Mouse (Mus musculus) cerebellum, postnatal 25 days (tissue): ENCODE measurements around the gene Gse1.

Source experiments
- DNase-seq, 2 experiments: peaks; one replicate each; pipeline ENCODE4 v3.0.0; 2021; ENCODE audit warnings: mixed read lengths in 2 of 2

Gene Gse1

DNA sequence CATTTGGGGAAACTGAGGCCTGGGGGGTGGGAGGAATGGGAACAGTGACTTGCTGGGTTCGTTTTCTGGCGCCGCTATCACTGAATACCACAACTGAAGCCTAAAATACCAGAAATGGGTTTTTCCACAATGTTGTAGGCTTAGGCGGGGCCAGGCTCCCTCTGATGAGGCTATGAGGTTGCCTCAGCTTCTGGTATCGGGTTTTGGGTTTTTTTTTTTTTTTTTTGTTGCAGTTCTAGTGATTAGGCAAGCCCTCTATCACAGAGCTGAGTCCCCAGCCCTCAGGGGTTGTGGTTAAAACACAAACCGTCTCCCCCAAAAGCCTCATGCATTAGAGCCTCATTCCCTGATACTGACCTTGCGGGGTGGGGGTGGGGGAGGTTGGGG lies 149.5 kb downstream of the Gse1 start:
- no peak for DNase-seq

DNA sequence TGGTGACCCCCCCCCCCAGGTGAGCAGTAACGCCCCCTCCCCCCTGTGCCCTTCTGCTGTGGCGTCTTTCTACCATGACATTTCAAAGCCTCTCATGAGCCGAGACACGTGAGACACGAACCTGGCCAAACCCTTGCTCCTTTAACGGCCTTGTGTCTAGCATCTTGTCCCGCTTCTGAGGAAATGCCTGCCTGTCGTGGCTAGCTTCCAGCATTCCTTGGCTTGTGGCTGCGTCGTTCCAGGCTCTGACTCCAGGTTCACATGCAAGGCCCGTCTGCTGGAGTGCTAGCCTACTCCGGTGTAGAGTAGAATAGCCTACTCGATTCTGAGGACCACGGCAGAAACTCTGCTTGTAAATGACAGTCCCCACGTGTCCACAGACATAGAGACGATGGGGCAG lies 150.1 kb downstream of the Gse1 start:
- DNase-seq, result peak; percentile 83 to 91

DNA sequence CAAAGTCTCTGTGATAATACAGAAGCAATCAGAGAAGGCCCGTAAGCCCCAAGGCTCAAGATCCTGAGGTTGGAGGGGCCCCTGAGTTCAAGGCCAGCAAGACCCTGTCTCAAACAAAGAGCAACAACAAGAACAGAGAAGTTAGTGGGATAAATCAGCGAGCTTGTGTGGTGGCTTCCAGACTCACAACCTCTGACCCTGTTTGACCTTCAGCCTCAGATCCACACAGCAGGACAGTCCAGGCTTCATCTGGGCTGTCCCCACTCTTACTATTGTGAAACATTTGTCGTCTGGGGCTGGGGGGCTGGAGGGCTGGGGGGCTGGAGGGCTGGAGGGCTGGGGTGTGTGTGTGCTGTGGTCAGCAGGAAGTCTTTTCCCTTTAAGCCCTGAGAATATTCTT lies 150.8 kb downstream of the Gse1 start:
- DNase-seq, result no peak

DNA sequence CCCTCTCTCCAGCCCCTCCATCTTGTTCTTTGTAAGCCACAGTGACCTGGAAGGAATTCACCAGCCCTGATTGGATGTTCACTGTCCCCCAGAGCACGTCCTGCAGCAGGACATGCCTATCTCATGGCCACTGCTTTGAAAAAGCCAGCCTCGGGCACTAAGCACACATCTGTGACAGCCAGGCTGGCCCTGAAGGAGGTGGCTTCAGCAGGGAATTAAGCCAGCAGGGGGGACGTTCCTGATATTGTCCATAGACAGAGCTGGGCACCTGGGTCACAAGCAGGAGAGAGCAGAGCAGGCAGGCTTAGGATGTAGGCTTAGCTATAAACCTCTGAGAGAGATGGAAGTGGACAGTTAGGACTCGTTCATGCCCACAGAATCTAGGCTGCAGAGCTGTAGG lies 153.6 kb downstream of the Gse1 start:
- DNase-seq, result peak in 1 of 2 experiments; percentile 58

DNA sequence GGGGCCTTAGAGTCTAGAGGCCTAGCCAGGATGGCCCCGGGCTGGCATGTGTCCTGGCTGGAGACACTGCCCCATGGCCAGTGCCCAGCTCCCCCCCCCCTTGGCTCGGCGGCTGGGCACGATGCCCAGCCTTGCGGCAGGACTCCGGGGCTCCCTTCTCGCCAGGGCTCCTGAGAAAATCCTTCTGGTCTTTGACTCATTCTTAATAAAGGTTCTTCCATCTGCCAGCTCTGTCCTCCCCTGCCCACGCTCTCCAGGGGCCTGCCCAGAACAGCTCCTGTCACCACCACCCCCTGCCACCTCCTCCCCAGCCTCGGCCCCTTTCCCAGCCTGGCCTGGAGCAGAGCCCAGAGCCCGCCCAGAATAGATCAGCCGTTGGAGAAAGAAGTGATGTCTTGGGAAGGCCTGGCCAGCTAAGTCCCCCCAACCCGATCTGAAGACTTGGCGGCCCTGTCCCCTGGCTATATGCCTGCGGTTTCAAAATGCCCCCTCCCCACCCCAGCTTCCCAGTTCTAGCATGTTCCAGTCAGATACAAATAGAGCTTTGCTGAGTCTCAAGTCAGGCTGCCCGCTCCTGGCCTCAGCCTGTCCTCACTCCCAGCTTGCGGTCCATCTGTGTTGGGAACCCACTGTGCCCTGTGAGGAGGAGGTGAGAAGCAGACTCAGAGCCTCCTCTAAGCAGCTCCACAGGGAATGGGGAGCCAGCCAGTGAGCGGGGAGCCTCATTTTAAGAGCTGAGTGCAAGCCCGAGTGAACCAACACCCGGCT lies 154.4 kb downstream of the Gse1 start:
- DNase-seq, result peak; percentile 97 to 99

DNA sequence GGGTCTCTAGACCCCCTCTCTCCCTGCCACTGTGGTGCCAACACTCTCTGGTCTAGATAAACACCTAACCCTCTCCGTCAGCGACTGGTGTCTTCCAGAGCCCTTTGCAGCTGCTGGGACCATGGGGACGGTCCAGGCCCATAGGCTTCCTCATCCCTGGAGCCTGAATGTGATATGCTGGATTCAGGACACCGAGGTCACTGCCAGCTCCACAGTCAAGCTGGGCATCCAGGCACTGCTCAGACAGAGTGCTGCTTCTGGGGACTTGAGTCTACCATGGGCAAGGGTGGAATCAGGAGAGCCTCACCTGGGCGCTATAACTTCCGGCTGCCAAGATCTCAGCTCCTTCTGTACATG lies 154.9 kb downstream of the Gse1 start:
- DNase-seq, result no peak

DNA sequence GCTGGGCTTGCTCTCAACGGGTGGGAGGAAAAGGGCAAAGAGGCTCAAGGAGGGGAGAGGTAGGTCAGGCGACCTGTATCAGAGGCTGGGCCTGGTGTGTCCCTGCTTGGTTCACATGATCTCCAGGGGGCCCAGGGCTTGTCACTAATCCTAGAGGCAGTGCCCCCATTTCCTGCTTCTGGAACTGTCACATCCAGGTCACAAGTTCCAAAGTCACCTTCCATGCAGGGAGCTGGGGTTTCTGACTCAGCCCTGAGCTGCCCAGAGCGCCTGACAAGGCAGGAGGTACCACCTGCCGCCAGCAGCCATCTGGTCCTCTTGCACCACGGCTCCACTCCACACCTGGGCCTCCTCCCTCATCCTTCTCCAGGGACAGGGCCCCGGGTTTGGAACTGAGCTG lies 155.5 kb downstream of the Gse1 start:
- peak; percentile 72 to 76 for DNase-seq

DNA sequence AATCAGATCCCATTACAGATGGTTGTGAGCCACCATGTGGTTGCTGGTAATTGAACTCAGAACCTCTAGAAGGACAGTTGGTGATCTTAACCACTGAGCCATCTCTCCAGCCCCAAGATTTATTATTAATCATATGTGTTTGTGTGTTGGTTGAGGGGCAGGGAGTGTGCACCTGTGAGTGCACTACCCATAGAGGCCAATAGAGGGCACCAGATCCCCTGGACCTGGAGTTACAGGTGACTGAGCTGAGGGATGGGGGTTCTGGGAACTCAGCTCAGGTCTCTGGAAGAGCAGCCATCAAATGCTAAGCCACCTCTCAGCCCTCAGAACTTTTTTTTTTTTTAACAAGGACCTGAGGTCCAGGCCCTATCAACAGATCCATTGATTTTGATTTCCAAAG lies 156.5 kb downstream of the Gse1 start:
- DNase-seq, result no peak

DNA sequence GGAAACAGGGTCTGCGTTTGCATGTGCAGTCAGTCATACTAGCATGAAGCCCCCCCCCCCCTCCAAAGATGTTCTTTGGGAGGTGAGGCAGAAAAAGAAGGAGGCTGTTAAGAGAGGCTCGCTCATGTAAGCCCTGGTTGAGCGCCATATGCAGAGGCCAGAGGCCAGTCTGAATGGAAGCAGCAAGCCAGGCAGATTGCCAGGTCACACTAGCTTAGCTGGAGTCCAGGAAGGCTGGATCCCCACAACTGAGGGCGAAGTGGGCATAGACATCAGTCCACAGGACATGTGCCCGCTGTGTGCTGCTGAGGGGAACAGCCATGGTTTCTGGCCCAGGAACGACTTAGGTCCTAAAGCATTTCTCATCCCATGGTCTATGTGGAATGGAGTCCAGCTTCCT lies 160.0 kb downstream of the Gse1 start:
- peak in 1 of 2 experiments; percentile 54 for DNase-seq

DNA sequence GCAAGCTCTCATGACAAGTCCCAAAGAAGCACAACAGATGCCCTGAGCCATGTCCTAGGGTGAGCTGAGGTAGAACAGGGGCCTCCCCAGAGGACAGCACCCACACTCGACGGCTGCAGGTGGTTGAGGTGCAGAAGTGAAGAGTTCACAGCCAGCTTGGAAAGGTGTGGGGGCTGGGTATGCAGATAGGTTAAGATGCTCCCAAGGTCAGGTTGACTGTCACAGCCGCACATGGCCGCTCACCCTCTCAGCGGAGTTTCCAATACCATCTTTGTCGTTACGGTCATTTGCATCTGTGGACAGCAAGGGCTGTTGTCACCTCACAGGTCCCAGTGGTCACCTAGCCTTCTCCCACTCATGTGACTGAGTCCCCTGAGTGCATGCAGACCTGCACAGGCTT lies 162.3 kb downstream of the Gse1 start:
- DNase-seq, result no peak

DNA sequence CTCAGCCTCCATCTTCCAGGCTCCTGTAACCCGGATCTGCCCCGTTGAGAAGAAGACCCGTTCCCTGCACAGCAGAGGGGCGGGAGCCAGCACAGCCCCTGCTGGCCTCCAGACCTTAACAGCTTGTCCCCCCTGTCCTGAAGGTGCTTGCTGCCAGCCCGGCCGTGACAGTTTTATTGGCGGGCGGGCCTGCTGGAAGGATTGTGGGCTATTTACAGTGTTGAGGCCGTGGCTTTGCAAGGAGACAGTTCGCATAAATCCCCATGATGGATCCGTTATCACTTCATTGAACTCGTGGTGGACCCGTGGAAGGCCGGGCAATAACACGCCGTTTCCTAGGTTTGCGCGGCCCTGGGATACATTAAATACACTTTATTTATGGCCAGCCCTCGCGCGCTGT lies 163.6 kb downstream of the Gse1 start:
- peak; percentile 63 to 68 for DNase-seq

DNA sequence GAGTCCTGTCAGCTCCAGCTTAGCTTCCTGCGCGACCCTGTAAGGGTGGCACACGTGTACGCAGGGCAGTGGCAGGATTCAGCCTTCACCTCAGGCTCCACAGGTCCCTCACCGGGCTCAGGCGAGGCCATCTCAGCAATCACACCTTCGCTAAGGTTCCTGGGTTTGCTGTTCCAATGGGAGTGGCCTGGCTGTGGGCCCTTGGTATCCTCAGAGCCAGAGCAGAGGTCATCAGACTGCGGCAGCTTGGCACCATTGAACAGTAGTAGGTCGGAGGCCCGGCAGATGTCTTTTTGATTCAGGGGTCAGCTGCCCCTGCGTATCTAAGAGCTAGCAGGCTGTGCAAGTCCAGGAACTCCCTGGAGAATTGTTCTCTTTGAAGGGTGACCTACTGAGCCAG lies 164.8 kb downstream of the Gse1 start:
- no peak for DNase-seq

DNA sequence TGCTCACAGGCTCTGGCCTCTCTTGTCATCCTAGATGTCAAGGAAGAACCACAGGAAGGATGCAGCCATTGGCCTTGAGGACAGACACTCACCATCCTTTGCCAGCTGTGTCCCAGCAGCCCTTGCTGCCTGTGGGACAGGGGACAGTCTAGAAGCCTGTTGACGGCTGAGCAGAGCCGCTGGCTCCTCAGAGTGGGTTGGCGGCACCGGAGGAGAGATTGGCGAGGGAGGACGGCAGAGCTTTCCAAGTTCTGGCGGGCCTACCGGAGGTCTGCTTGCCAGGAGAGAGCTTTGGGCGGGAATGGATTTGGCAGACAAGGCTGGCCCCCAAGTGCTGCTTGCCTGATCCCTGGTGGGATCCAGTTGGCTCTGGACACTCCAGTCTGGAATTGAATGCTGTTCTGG lies 165.6 kb downstream of the Gse1 start:
- peak; percentile 79 for DNase-seq

DNA sequence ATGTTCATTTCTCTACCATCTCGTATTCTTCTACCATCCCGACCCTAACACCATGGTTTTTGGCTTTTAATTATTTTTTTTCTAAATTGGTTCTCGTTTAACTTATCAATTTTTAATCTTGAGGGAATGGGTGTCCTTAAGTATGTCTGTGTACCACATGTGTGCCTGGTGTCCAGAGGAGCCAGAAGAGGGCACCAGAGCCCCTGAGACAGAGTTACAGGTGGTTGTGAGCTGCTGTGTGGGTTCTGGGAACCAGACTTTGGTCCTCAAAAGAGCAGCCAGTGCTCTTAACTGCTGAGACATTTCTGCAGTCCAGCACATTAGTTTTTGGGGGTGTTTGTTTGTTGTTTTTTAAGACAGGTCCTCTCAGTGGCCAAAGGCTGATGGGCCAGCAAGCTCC lies 167.6 kb downstream of the Gse1 start:
- no peak for DNase-seq

DNA sequence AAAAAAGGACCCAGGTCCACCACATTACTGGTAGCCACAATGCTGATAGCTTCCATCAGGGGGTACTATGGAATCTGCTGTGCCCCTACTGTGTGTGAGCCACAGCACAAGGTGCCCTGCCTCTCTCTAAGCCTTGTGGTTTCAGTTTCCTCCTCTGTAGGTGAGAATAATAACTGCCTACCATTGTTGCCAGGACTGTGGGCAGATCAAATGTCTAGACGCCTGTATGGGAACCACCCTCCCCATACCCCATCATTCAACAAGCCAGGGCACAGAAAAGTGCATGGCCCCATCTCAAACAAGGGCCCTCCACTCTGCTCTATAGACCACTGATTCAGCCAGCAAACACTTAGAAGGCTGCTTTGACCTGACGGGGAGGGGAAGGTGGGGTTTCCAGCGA lies 168.5 kb downstream of the Gse1 start:
- DNase-seq, result no peak

DNA sequence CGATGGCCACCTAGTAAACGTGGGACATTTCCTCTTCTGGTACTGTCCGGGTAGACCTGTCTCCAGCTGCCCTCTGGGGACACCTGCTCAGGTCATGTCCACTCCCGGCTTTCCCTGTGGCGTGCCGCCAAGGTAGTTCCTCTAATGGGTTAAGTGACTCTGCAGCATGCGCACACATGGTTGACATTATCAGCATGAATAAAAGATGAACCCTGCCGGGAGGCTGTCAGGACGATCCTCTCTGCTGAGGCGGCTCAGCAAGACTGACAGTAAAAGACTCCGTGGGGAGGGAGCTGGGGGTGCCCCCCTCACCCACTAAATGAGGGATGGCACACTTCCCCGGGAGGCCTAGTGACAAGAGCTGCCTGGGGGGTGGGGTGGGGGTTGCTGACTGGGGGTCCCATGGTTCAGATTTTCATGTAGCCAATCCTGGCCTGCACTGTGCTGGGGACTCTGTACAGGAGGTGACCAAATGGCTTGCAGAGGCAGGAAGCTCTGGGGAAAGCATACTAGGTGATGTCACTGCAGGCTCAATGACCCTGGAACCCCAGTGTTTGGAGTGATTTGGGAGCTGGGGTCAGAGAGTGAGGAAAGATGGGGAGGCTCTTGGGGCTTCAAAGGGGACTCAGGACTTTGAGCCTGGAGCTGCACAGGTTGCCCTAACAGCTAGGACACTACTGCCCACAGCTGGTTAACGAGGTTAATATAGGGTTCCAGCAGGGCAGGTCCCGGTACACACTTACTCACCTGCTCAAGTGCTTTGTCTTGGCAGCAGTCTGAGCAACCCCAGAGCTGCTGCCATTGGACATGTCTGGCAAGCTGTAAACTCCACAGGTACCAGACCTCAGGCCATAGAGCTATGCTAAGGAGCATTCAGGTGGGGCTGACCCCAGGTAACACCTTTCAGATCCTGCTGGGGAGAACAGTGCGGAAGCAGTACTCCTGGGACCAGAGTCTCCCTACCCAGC lies 169.5 kb downstream of the Gse1 start:
- no peak for DNase-seq

DNA sequence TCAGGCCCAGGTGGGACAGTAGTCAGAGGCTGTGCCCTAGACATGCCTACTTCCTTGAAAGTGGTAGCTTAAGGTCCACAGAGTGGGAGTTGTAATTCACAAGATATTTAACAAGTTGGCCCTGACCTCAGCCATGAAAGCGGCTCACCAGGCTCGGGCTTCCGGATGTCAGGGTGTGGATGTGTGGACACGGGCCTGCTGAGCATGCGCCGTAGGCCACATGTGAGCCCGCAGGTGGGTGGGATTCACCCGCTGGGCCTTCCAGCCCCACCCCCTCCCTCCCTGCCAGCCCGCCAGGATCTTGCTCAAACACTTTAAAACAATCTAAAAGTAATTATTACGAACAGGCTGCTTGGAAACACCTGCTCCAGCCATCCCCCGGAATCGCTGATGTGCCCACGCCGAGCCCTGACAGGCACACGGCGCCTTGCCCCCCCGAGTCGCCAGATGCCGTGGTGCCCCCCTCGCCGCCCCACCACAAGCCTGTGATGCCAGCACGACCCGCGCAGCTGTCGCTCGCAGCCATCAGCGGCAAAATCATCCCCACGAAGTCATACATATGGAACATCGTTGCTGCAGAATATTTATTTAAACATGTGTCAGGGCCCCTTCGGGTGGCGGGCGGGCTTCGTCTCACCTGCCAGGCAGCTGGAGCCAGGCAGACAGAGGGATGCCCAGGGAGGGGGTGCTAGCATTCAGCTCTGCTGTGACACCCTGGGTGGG lies 171.1 kb downstream of the Gse1 start:
- no peak for DNase-seq

DNA sequence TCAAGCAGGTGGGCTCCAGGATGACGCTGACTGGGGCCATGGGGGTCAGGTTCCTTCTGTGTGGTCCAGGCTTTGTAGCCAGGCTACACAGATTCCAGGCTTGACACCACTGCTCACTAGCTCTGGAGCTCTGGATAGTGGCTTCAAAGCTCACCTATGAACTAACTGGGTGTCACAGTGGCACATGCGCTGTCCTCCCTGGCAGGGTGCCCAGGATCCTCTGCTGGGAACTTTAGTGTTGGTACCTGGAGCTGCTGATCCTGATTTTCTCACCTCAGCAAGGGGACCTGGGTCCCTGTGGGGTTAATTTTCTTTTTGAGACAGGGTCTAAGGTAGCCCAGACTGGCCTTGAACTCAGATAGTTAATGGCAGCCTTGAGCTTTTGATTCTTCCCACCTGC lies 173.0 kb downstream of the Gse1 start:
- DNase-seq, result no peak

DNA sequence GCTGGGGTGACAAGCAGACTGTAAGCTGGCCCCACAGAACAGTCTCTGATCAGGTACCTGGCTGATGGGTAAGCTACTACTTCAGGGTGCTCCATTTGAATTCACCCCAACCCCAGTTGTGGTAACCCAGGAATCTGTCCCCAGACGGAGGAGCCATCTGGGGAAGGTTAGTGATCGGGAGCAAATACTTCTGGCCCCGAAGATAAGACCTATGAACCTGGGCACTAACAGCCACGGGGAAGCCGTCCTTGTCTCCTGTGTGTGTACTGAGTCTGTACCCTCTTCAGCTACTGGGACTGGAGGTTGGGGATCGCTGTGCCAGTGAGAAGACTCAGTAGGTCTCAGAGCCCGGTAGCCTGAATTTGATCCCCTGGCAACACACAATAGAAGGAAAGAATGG lies 173.5 kb downstream of the Gse1 start:
- no peak for DNase-seq

DNA sequence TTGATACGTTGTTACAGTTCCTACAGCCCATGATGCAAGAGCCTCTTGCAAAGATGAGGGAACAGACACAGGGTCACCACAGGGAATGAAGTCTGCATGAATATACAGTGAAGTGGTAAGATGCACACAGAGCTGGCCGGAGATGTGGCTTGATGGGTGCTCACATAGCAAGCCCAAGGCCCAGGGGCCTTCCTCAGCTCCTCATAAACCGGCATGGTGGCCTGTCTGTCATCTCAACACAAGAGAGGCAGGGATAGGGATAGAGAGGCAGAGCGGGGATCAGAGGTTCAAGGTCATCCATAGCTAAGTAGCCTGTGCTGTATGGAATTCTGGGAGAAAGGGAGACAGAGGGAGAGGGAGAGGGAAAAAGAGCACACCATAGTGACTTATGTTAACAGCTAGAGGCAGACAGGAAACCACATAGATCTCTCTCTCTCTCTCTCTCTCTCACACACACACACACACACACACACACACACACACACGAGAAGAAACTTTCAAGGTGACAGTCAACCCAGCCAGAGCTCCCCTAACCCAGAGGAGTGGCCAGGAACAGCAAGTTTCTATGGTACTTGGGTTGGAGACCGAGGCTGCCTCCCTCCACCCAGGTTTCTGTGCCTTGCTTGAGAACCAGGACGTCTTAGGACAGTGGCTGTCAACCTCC lies 175.5 kb downstream of the Gse1 start:
- DNase-seq, result no peak

DNA sequence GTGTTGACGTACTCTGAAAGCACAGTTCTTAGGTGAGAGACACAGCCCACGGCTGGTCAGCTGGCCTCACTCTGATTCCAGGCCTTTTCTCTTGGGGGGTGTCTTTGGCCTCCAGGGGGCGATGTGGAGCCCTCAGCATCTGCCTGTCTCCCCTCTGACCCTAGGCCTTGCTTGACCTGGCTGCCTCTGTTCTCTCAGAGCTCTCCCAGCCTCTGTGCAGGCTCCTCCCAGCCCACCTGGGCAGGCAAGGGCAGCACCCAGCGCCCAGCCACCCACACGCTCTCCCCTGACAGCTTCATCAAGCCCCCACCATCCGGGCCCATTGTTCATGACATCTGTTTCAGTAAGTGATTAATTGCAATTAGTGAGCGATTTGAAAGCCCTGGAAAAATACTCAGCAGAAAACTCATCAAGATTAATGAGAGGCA lies 176.4 kb downstream of the Gse1 start:
- peak in 1 of 2 experiments; percentile 61 for DNase-seq

DNA sequence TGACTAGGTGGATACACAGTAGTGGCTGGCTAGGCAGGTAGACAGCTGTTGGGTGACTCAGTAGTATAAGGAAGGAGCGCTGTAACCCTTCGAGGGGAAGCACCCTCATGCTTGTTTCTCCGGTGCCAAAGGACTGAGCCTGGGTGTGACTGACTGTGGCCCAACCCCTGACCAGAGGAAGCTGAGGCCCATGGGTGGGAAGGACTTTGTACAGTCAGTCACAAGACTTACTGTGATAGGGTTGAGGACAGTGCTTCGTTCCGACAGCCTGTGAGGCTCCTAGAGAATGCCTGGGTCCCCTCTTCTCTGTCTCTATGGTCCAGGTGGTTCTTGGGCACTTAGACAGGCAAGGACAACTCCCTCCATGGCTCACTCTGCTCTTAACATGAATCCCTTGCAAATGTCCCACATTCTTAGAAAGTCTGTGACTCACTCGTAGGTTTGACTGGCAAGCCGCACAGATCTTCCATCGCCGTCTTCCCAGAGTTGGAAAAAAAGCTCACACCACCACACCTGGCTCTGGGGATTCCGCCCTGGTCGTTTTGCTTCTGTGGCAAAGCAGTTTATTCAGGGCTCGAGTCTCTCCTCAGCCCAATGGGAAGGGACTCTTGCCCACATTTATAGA lies 177.9 kb downstream of the Gse1 start:
- no peak for DNase-seq
